In the genomic region with DNA sequence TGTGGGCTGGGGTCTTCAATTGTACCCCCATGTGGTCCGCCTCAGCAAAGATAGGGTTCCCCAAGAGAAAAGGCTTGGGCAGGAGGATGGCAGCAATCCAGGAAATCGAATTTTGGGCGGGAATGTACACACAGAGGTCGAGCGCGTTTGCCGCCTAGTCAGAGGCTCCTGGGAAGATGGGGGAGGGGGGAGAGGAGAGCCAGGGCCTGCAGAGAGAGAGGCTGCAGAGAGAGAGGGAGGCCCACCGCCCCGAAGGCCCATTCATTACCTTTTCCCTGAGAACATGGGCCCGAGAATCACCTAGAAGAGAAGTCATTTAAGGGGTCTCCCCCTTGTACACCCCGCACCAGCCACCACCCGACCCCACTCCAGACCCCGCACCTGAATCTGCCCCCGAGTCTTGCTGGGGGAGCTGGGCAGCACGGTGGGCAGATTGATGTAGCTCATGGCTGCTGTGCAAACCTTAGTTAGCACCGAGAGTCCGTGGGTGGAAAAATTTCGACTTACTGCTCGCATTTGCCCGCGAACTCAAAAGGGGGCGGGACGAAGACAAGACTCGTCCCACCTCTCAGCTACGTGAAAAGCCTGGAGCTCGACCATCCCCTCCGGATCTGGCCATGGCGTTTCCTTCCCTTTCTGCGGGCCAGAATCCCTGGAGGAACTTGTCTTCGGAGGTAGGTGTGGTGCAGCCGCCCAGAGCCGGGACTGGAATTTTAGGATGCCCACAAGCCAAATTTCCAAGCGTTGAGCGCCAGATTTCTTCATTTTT, we compare ENCODE assay signal across 8 mouse cellular contexts. TPM values are rescaled to one million over a fixed set of nuclear protein-coding genes. Genes with fewer than 3 reads are reported as not detected.
DNase-seq lines count a peak whose midpoint lies in the region; ATAC-seq and TF ChIP-seq lines count a peak whose summit lies in the region.

TSS of gene Afmid (plus strand) at position 592 of the 769 bp plus-strand sequence.
TSS of gene Tk1 (minus strand) at position 760 of the 769 bp plus-strand sequence.

- under 1% methylated on average over 34 of the region's 34 CpGs for WGBS in forebrain, embryonic 13.5 days
- WGBS in limb, embryonic 10.5 days, result under 1% methylated on average over 34 of the region's 34 CpGs
- WGBS in midbrain, embryonic 10.5 days, result under 1% methylated on average over 34 of the region's 34 CpGs

- H3K9ac ChIP-seq in ES-E14 (ENCODE audit: insufficient read depth, low read depth, low read length, poor library complexity, severe bottlenecking), result peak within 1 kb of the TSS; percentile 96
- H3K9ac ChIP-seq in forebrain, embryonic 13.5 days, result peak within 1 kb of the TSS; percentile 82

- H3K27me3 ChIP-seq in forebrain, embryonic 13.5 days, result no peaks in the 10 kb centered on the region
- no peaks in the 10 kb centered on the region for H3K27me3 ChIP-seq in limb, embryonic 10.5 days (ENCODE audit: low read depth, poor library complexity, severe bottlenecking)
- no peaks in the 10 kb centered on the region for H3K27me3 ChIP-seq in midbrain, embryonic 10.5 days (ENCODE audit: low read depth, poor library complexity, severe bottlenecking)

- H3K4me3 ChIP-seq in ES-E14 (ENCODE audit: insufficient read depth in 1 of 2, low read depth in 1 of 2, low read length in 2 of 2, poor library complexity in 1 of 2, severe bottlenecking in 1 of 2), result peak within 1 kb of the TSS; percentile 82 to 88
- H3K4me3 ChIP-seq in forebrain, embryonic 13.5 days, result peak within 1 kb of the TSS; percentile 56
- H3K4me3 ChIP-seq in limb, embryonic 10.5 days, result peak within 1 kb of the TSS; percentile 77
- H3K4me3 ChIP-seq in midbrain, embryonic 10.5 days, result peak within 1 kb of the TSS; percentile 81

- peaks cover 4 to 26% of the 10 kb centered on the region in 2 experiments for H3K4me1 ChIP-seq in ES-E14 (ENCODE audit: control insufficient read depth in 2 of 2, insufficient read depth in 2 of 2, low read length in 2 of 2, poor library complexity in 1 of 2)
- H3K4me1 ChIP-seq in forebrain, embryonic 13.5 days, result peaks cover 63% of the 10 kb centered on the region
- H3K4me1 ChIP-seq in limb, embryonic 10.5 days, result peaks cover 63% of the 10 kb centered on the region
- peaks cover 54% of the 10 kb centered on the region for H3K4me1 ChIP-seq in midbrain, embryonic 10.5 days

- DNase-seq in ES-E14 (ENCODE audit: low read depth, low spot score), result peak; percentile 90
- peak; percentile 78 to 83 for DNase-seq in adrenal gland, postnatal 36 days
- peak; percentile 90 for DNase-seq in limb, embryonic 10.5 days (ENCODE audit: low spot score)
- peak; percentile 84 for DNase-seq in midbrain, embryonic 10.5 days (ENCODE audit: low spot score)
- peak; percentile 82 to 88 for DNase-seq in spleen, postnatal 4 days (ENCODE audit: low spot score in 2 of 2)
- DNase-seq in cerebellum, adult 11 months, result no peak

- peak within 1 kb of the TSS; percentile 89 for H3K27ac ChIP-seq in ES-E14 (ENCODE audit: insufficient read depth, low read depth, low read length, poor library complexity, severe bottlenecking)
- H3K27ac ChIP-seq in forebrain, embryonic 13.5 days, result peak within 1 kb of the TSS; percentile 89
- H3K27ac ChIP-seq in limb, embryonic 10.5 days, result peak within 1 kb of the TSS; percentile 96
- H3K27ac ChIP-seq in midbrain, embryonic 10.5 days (replicated peaks), result peak within 1 kb of the TSS; percentile 97

- H3K36me3 ChIP-seq in ES-E14 (ENCODE audit: control insufficient read depth, insufficient read depth, low read length, poor library complexity, severe bottlenecking), result peaks cover 23% of the 10 kb centered on the region
- H3K36me3 ChIP-seq in forebrain, embryonic 13.5 days (ENCODE audit: poor library complexity, severe bottlenecking), result peaks cover 33% of the 10 kb centered on the region
- peaks cover 39% of the 10 kb centered on the region for H3K36me3 ChIP-seq in limb, embryonic 10.5 days
- H3K36me3 ChIP-seq in midbrain, embryonic 10.5 days, result peaks cover 38% of the 10 kb centered on the region

- peak; percentile 72 for ATAC-seq in forebrain, embryonic 13.5 days
- ATAC-seq in hematopoietic stem cell, adult 5-6 weeks (replicated peaks in 1 of 2; ENCODE audit: insufficient read depth in 1 of 2, low FRiP score in 2 of 2, low TSS enrichment in 1 of 2, low read depth in 1 of 2, poor library complexity in 2 of 2, severe bottlenecking in 2 of 2), result peak; percentile 29 to 51

- peak within 1 kb of the TSS; percentile 86 for H3K4me2 ChIP-seq in forebrain, embryonic 13.5 days

- no peaks in the 10 kb centered on the region for H3K9me3 ChIP-seq in ES-E14 (ENCODE audit: control insufficient read depth, insufficient read depth, low read depth, low read length)
- no peaks in the 10 kb centered on the region for H3K9me3 ChIP-seq in forebrain, embryonic 13.5 days (replicated peaks)
- H3K9me3 ChIP-seq in limb, embryonic 10.5 days (replicated peaks), result no peaks in the 10 kb centered on the region
- no peaks in the 10 kb centered on the region for H3K9me3 ChIP-seq in midbrain, embryonic 10.5 days (replicated peaks)

- in situ Hi-C loops in ES-E14 (cut with MboI; ENCODE audit: low sequenced_read_pairs in 2 of 2, unreplicated experiment in 2 of 2), result no loop called here

TF ChIP-seq in ES-E14, 5 proteins besides CTCF, POLR2A, EP300 and RAD21:
- TF ChIP-seq MAFK (IDR thresholded peaks at IDR 0.05; ENCODE audit: insufficient read depth, low read depth, low read length) (no peak), HCFC1 (IDR thresholded peaks at IDR 0.05; ENCODE audit: borderline replicate concordance, insufficient read depth, low read length) (no peak; the same call in 1 of the 2 replicates), ZC3H11A (IDR thresholded peaks at IDR 0.05; ENCODE audit: borderline replicate concordance, low read depth, low read length) (no peak), CHD2 (IDR thresholded peaks at IDR 0.05; ENCODE audit: low read depth, low read length) (no peak), ZNF384 (IDR thresholded peaks at IDR 0.05; ENCODE audit: low read depth, low read length) (no peak)

RNA-seq across cellular contexts. Expression of gene Afmid, which starts in this region (rescaled TPM):
- 1.8 and 2.4 TPM in 2 replicates for total RNA-seq in ES-E14 (2012; rRNA removed)
- 1 to 10 TPM; 6.5 to 8.6 TPM for total RNA-seq in adrenal gland, postnatal 36 days (2021)
- polyA plus RNA-seq in forebrain, embryonic 13.5 days (2015; fragmentation: Nextera tagmentation; extraction: Ambion mirVana), result 7.4 and 7.5 TPM in 2 replicates
- total RNA-seq in hematopoietic stem cell, adult 5-6 weeks (2017), result 3.9 and 4.5 TPM in 2 replicates
- 2.4 and 3.3 TPM in 2 replicates for polyA plus RNA-seq in limb, embryonic 10.5 days (2016; fragmentation: Nextera tagmentation; extraction: Ambion mirVana)
- 3.5 TPM in 2 replicates for polyA plus RNA-seq in midbrain, embryonic 10.5 days (2016; fragmentation: Nextera tagmentation; extraction: Ambion mirVana)

RNA-seq across cellular contexts. Expression of gene Tk1, which starts in this region (rescaled TPM):
- total RNA-seq in ES-E14 (2012; rRNA removed), result 77.5 and 89.3 TPM in 2 replicates
- total RNA-seq in adrenal gland, postnatal 36 days (2021), result 1 to 10 TPM; 7.9 to 8.8 TPM
- 103 and 104 TPM in 2 replicates for polyA plus RNA-seq in forebrain, embryonic 13.5 days (2015; fragmentation: Nextera tagmentation; extraction: Ambion mirVana)
- total RNA-seq in hematopoietic stem cell, adult 5-6 weeks (2017), result 40.1 and 49.0 TPM in 2 replicates
- 170 and 183 TPM in 2 replicates for polyA plus RNA-seq in limb, embryonic 10.5 days (2016; fragmentation: Nextera tagmentation; extraction: Ambion mirVana)
- 123 and 137 TPM in 2 replicates for polyA plus RNA-seq in midbrain, embryonic 10.5 days (2016; fragmentation: Nextera tagmentation; extraction: Ambion mirVana)
